Mouse (Mus musculus) heart, postnatal 36 days (tissue): ENCODE results near the gene Gm10073. TPM values are rescaled to one million over a fixed set of nuclear protein-coding genes. Genes with fewer than 3 reads are reported as not detected.
"Not testable (repeated sequence)": the region's sequence is repeated elsewhere in the genome, so short reads cannot be mapped to it uniquely, and the experiment has no call there.

ENCODE experiments used
- DNase-seq, 2 experiments: peaks; one replicate each; pipeline ENCODE4 v3.0.0; 2021 to 2022
- intact Hi-C: fragments of 180-260 bp; cut with DNase I; formaldehyde crosslinking; loops from one replicate; pipeline ENCODE4 v1.15.1; 2025
- total RNA-seq, 2 experiments: library from RNA; stranded (reverse); gene quantifications; 2 replicates each; pipeline ENCODE4 v1.2.3; 2021

The Gm10073 gene
- total RNA-seq, 2 experiments from 2014 or later = 105 to 117 TPM

GRCm38 (mm10) chr8:106599265-106599979, 26.2 kb upstream of the Gm10073 start:
- no peak for DNase-seq
- intact Hi-C loops = no loop called here

DNA sequence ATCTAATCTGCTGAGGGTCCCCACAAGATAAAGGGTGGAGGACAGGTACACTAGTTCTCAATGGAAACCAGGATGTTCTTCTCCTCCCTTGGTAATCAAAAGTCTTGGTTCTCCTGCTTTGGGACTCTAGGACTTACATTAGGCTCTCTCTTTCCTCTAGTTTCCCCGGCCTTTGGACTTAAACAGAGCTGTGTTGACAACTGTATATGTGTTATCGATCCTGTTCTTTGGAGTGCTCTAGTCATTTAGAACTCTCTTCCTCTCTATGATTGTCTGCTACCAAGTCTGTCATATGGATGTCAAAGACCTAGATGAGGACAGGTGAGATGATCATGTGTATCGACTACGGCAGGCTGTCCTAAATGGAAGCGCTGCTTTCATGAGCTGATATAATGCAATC, 23.8 kb upstream of the Gm10073 start:
- intact Hi-C loops = no loop called here
- DNase-seq = no peak

DNA sequence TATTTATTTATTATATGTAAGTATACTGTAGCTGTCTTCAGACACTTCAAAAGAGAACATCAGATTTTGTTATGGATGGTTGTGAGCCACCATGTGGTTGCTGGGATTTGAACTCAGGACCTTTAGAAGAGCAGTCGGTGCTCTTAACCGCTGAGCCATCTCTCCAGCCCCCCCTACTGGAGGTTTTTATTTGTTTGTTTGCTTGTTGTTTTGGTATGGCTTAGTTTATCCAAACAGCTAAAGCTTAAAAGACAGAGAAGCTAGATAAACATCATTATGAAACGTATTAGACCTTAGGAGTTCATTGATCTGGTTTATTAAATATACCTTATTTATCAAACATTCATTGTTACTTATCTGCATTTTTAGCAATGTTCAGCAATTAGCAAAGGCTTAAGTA, 22.4 kb upstream of the Gm10073 start:
- intact Hi-C loops, DNase-seq: not testable (repeated sequence)

DNA sequence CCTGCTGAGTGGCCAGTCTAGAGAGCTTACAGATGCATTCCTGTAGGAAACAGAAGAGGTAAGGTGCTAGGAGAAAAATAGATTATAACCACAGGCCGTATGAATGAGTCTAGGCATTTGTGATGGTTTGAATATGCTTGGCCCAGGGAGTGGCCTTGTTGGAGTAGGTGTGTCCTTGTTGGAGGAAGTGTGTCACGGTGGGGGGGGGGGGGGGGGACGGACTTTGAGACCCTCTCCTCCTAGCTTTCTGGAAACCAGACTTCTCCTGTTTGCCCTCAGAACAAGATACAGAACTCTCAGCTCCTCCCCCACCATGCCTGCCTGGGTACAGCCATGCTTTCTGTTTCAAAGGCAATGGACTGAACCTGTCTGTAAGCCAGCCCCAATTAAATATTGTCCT, 19.2 kb upstream of the Gm10073 start:
- no peak for DNase-seq
- intact Hi-C loops = no loop called here

DNA sequence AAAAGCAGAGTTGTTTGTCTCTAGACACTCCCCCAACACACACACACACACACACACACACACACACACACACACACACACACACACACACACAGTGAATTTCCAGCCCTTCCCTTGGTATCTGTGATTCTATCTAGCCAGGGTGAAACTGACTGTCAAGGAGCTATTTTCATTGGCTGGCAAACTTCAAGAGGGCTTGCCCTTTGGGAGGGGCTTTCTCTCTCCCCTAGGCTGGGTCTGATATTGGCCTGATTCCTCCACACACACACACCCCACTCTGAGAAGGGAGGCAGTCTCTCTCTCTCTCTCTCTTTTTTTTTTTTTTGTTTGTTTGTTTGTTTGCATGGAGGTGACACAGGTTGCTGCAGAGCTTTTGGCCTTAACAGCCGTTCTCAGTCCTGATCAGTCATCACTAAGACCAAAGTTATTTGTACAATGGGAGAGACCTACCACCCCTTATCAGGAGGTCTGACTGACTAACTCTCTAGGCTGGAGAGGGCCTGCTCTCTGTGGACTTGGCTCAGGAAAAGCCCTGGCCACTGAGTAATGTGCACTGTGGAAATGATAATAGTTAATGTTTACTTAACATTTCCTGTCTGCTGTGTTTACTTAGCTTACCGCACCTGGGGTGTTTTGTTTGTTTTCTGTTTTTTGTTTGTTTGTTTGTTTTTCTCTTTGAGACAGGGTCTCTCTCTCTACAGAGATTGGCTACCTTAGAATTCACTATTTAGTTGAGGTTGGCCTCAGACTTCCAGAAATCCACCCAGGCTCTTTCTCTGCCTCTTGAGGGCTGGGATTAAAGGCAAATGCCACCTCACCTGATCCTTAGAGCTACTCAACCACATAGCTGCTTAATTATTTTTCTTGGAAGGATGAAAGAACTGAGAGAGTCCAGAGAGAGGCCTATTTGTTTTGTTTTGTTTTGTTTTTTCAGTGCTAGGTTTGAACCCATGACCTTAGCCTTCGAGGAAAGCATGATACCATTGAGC, 15.5 kb upstream of the Gm10073 start:
- intact Hi-C loops = no loop called here
- DNase-seq = no peak

GRCm38 (mm10) chr8:106586896-106587295, 13.6 kb upstream of the Gm10073 start:
- intact Hi-C loops = no loop called here

DNA sequence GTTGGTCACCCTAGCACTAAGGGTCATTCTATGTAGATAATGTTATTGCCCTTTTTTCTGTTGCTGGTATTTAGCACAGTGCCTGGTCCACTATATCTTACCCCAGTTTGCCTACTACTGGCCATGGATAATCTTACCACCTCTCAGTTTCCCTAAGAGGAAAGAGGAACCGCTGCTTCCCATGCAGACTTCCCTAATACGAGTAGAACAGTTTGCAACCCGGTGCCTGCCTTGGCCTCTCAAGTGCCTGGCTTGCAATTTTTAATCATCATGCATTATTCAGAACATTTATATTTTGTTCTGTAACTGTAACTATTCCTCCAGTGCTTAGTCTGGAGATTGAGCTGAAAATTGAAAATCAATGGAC, 12.4 kb upstream of the Gm10073 start:
- no peak for DNase-seq
- intact Hi-C loops = no loop called here

More at GRCm38 (mm10) chr8:106586896-106587295, 13.6 kb upstream of the Gm10073 start:
- no peak for DNase-seq

- intact Hi-C loops = no loop called here
- no peak for DNase-seq
Observed at GRCm38 (mm10) chr8:106584942-106585670, 11.8 kb upstream of the Gm10073 start.

- intact Hi-C loops = no loop called here
Observed at GRCm38 (mm10) chr8:106581344-106582088, 8.3 kb upstream of the Gm10073 start.

GRCm38 (mm10) chr8:106579510-106579909, 6.2 kb upstream of the Gm10073 start:
- intact Hi-C loops = no loop called here
- no peak for DNase-seq

More at GRCm38 (mm10) chr8:106581344-106582088, 8.3 kb upstream of the Gm10073 start:
- DNase-seq = no peak

DNA sequence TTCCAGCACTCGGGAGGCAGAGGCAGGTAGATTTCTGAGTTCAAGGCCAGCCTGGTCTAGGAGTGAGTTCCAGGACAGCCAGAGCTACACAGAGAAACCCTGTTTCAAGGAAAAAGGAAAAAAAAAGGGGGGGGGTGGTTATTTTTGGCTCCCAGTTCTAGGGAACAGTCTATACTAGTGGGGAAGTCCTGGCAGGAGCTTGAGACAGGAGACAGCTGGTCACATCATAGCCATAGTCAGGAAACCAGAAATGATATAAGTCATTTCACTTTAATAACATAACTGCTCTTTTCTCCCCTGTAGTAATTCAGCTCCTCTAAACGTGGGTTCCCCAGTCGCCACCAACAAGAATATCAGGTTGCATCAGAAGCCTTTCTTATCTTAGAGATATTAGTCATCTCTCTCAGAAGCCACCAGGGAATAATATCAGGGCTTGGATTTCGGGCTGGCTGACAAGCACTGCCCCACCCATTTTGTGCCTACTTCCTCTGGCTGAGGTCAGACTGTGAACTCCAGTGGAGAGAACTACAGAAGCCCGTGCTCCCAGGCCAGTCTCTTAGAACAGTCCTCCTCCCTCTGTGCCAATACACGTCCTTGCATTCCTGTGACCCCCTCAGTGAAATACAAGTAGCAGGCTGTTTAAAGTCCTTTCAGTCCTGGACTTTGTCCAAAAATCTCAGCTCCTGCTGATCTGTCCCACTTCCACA, 3.7 kb upstream of the Gm10073 start:
- intact Hi-C loops = no loop called here
- DNase-seq = peak in 1 of 2 experiments; percentile 18

- intact Hi-C loops = no loop called here
Observed at GRCm38 (mm10) chr8:106574283-106574682, 1.0 kb upstream of the Gm10073 start.

GRCm38 (mm10) chr8:106572175-106572574, 1.1 kb downstream of the Gm10073 start:
- DNase-seq, intact Hi-C loops: not testable (repeated sequence)

More at GRCm38 (mm10) chr8:106574283-106574682, 1.0 kb upstream of the Gm10073 start:
- DNase-seq = no peak

- DNase-seq = no peak
- intact Hi-C loops = no loop called here
Observed at GRCm38 (mm10) chr8:106571551-106572172, 1.6 kb downstream of the Gm10073 start.

DNA sequence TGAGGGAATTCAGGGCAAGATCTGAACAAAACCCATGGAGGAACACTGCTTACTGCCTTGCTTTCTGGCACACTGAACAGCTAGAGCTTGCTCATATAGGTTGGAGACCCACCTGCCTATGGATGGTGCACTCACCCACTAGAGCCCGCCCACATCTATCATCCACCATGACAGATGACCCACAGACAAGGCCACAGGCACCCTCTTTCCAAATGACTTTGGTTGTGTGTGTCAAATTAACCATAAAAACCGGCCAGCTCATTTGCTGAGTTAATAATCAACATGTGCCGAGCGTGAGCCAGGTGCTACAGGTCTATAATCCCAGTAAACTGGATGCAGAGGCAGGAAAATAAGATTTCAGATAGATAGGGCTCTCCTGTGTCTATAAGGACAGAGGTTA, 2.9 kb downstream of the Gm10073 start:
- no peak for DNase-seq
- intact Hi-C loops = no loop called here

DNA sequence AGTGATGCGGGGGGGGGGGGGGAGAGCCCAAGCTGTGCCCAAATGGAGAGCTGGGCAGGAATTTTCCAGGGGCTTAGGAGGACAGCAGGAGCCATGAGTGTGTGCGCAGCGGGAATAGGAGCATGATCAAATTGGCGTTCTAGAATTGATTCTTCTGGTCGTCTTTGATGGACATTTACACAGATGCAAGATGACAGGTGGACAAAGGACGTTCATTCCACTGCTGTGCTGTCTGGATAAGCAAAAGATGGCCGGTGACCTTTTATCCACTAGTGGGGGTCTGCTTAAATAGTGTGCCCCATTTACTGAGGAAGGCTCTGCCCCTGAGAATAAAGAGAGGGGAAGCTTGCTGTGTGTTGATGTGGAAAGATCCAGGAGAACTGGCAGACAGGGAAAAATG, 4.3 kb downstream of the Gm10073 start:
- intact Hi-C loops = no loop called here
- no peak for DNase-seq

DNA sequence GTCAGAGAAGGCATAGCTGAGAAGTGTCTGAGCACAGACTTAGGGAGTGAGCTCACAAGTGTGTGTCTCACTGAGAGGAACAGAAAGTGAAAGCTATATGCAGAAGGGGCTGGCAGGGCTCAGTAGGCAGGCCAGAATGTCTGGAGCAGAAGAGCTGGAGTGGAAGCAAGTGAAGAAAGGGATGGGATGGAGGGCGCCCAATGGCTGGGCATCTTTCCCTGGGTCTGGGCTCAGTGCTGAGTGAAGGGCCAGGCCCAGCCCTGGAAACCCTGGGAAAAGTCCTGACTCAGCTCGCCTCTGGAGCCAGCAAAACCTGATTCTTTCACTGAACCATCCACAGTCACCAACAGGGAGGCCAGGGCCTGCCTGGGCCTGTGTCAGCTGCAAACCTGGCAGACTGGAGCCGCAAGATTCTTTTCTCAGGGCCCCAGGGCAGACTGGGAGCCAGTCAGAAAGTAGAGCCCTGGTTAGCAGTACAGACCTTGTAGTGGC, 9.5 kb downstream of the Gm10073 start:
- peak in 1 of 2 experiments; percentile 11 for DNase-seq
- intact Hi-C loops = no loop called here

DNA sequence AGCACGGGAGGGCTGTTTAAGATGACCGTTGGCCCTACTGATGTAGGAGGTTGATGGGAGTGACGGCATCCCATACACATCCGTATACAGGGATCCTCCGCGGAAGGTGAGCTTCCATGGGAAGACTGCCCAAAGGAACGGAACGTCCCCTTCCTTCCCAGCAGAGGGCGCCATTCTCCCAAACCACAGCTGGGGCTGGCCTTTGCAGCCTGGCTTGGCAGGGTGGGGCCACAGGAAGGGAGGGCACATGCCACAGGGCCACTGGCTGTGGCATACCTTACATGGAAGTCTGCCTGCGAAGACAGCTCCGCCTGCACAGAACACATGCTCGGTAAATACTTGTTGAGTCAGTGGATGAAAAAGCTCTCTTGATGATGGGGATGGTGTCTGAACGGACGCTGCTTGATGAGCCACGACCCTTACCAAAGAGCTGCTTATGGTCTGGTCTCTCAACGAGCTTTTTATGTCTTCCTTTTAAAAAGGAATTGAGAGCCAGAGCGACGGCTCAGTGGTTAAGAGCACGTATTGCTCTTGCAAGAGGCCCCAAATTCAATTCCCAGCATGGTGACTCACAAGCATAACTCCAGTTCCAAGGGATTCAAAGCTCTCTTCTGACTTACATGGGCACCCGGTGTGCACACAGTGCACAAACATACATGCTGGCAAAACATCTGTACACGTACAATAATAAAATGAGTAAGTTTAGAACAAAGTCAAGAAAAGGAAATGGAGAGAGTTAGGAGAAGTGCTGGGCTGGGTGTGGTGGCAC, 12.0 kb downstream of the Gm10073 start:
- peak; percentile 44 to 54 for DNase-seq
- intact Hi-C loops = loop anchor here (1.0 kb wide), 1 partner anchor 86 kb away; no protein-coding TSS in a partner anchor
